Mouse (Mus musculus) urinary bladder, postnatal 10 days (tissue): ENCODE data around the gene Fam193a.

Source experiments
- DNase-seq: peaks from one replicate; pipeline ENCODE4 v3.0.0; 2022; ENCODE audit warnings: low spot score

Gene Fam193a

GRCm38 (mm10) chr5:34461841-34462240 is 92.1 kb downstream of the Fam193a start:
- no peak for DNase-seq

GRCm38 (mm10) chr5:34466079-34466478 is 96.3 kb downstream of the Fam193a start:
- DNase-seq, result no peak

- DNase-seq, result no peak
Observed at GRCm38 (mm10) chr5:34466648-34467047, 96.9 kb downstream of the Fam193a start.

GRCm38 (mm10) chr5:34468039-34468775 is 98.5 kb downstream of the Fam193a start:
- DNase-seq, result no peak

GRCm38 (mm10) chr5:34480926-34481325 is 111.2 kb downstream of the Fam193a start:
- DNase-seq, result no peak

- no peak for DNase-seq
Observed at GRCm38 (mm10) chr5:34485731-34486130, 116.0 kb downstream of the Fam193a start.

GRCm38 (mm10) chr5:34487320-34488090 is 117.8 kb downstream of the Fam193a start:
- no peak for DNase-seq

GRCm38 (mm10) chr5:34488741-34489417 is 119.1 kb downstream of the Fam193a start:
- DNase-seq, result no peak

- no peak for DNase-seq
Observed at GRCm38 (mm10) chr5:34489418-34489787, 119.7 kb downstream of the Fam193a start.

- no peak for DNase-seq
Observed at GRCm38 (mm10) chr5:34496745-34497144, 127.0 kb downstream of the Fam193a start.

GRCm38 (mm10) chr5:34500886-34501285 is 131.2 kb downstream of the Fam193a start:
- no peak for DNase-seq

GRCm38 (mm10) chr5:34501588-34501987 is 131.9 kb downstream of the Fam193a start:
- DNase-seq, result no peak

GRCm38 (mm10) chr5:34502411-34502810 is 132.7 kb downstream of the Fam193a start:
- DNase-seq, result no peak

- DNase-seq, result no peak
Observed at GRCm38 (mm10) chr5:34502821-34503220, 133.1 kb downstream of the Fam193a start.

- no peak for DNase-seq
Observed at GRCm38 (mm10) chr5:34512486-34512885, 142.8 kb downstream of the Fam193a start.

GRCm38 (mm10) chr5:34513466-34514217 is 143.9 kb downstream of the Fam193a start, which contains the start of gene Tnip2:
TSS of gene Tnip2 (minus strand) at chr5:34513991.
- DNase-seq, result peak; percentile 85

GRCm38 (mm10) chr5:34514218-34514566 is 144.5 kb downstream of the Fam193a start:
- DNase-seq, result no peak

GRCm38 (mm10) chr5:34515096-34515495 is 145.4 kb downstream of the Fam193a start:
- DNase-seq, result no peak

- DNase-seq, result peak; percentile 39
Observed at GRCm38 (mm10) chr5:34517913-34518312, 148.2 kb downstream of the Fam193a start.

- DNase-seq, result no peak
Observed at GRCm38 (mm10) chr5:34519389-34519910, 149.7 kb downstream of the Fam193a start.

- no peak for DNase-seq
Observed at GRCm38 (mm10) chr5:34520458-34521209, 150.9 kb downstream of the Fam193a start.
